Mouse (Mus musculus): ENCODE data around the gene Guca1b.

- TF ChIP-seq GATA1 (IDR thresholded peaks at IDR 0.05; ENCODE audit: low read length) = no peak
- TF ChIP-seq TAL1 (IDR thresholded peaks at IDR 0.05; ENCODE audit: low read length) = no peak
Observed at GRCm38 (mm10) chr17:47384064-47384463, 1.1 kb upstream of the Guca1b start.

Data from erythroblast, embryonic 14.5 days (primary cell).